Mouse (Mus musculus) heart, embryonic 16.5 days (tissue): ENCODE data around the gene Dst. TPM values are rescaled to one million over a fixed set of nuclear protein-coding genes. Genes with fewer than 3 reads are reported as not detected.

Experiments
- ATAC-seq: fragments of 200-750 bp; cut with Nextera tagmentation; replicated peaks from 2 replicates; pipeline ENCODE4 v1.8.0; 2017; ENCODE audit warnings: moderate number of reproducible peaks; ENCODE audit not compliant: insufficient read depth, low FRiP score; ENCODE audit errors: extremely low read depth
- H3K27ac ChIP-seq: fragments of 300-500 bp; sonication (generic); 2 replicates; pipeline ENCODE4 v1.5.1; 2014; ENCODE audit warnings: mild to moderate bottlenecking, low read length, control low read depth, moderate library complexity
- H3K27me3 ChIP-seq: fragments of 300-500 bp; sonication (generic); 2 replicates; pipeline ENCODE4 v1.6.1; 2014; ENCODE audit warnings: low read length, mixed read lengths; ENCODE audit not compliant: control insufficient read depth, insufficient read depth
- H3K36me3 ChIP-seq: fragments of 300-500 bp; sonication (generic); 2 replicates; pipeline ENCODE4 v1.6.1; 2014; ENCODE audit not compliant: control insufficient read depth, insufficient read depth
- H3K4me1 ChIP-seq: fragments of 300-500 bp; sonication (generic); 2 replicates; pipeline ENCODE4 v1.6.1; 2014; ENCODE audit warnings: low read length, mixed read lengths; ENCODE audit not compliant: control insufficient read depth, insufficient read depth
- H3K4me2 ChIP-seq: fragments of 300-500 bp; sonication (generic); 2 replicates; pipeline ENCODE4 v1.6.1; 2014; ENCODE audit warnings: low read depth, mild to moderate bottlenecking, control low read depth, low read length
- H3K4me3 ChIP-seq: fragments of 300-500 bp; sonication (generic); 2 replicates; pipeline ENCODE4 v1.5.1; 2014; ENCODE audit warnings: mild to moderate bottlenecking, control low read depth, low read length
- H3K9ac ChIP-seq: fragments of 300-500 bp; sonication (generic); 2 replicates; pipeline ENCODE4 v1.6.1; 2014; ENCODE audit warnings: low read length, control low read depth
- H3K9me3 ChIP-seq: fragments of 300-500 bp; sonication (generic); replicated peaks from 2 replicates; pipeline ENCODE4 v1.6.1; 2016; ENCODE audit warnings: low read length; ENCODE audit not compliant: control insufficient read depth
- WGBS: fragments of 180-500 bp; shearing (Covaris S2); extraction: QIAGEN DNeasy Blood & Tissue Kit; methylation state at CpG from one replicate; pipeline ENCODE4 v1.1.7; 2014; 5-methylcytosine and 5-hydroxymethylcytosine counted together
- polyA plus RNA-seq: library from polyadenylated mRNA; unstranded; fragments of >200 nt; fragmentation: Nextera tagmentation; extraction: Ambion mirVana; gene quantifications from 2 replicates; pipeline ENCODE4 v1.2.1, GENCODE M21; 2015

The Dst gene
- polyA plus RNA-seq, 1 experiment from 2014 or later = 23.1 TPM

DNA sequence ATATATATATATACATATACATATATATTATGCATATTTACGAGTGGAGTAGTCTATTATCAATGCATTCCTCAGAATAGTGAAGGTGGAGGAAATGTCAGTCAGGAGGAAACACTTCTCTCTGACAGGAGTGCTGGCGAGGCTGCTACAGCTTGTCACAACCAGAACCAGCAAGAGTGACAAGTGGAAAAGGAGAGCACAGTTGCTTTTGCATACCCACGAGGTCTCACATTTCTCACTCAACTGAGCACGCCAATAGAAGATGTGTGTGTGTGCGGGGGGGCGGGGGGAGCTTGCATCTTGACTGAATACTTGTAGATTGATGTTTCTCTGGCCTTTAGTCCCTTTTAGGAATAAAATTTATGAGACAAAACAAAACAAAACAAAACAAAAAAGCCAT is 11.9 kb upstream of the Dst start:
- WGBS = 50% methylated on average over 6 of the region's 6 CpGs
- H3K4me1 ChIP-seq = peaks cover 6% of the 10 kb centered on the region; the same call in 1 of the 2 replicates

DNA sequence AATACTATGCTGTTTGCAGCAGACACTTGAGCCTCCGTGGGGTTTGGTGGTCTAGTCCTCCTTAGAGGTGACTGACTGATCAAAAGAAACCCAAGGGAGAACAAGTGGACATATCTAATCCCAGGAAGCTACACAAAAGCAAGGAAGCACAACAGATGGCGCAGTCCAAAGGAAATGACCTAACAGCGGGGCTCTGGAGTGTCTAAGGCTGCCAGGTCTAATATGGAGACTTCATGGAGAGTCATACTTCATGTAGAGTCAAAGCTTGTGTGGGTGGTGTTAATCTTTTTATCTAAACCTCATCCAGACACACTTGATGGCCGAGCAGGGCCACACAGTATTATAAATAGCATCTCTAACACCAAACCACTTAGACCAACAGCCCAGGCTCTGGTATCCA is 11.4 kb upstream of the Dst start:
- 51% methylated on average over 4 of the region's 4 CpGs for WGBS
- Histone ChIP-seq H3K4me1 (peaks cover 6% of the 10 kb centered on the region; the same call in 1 of the 2 replicates), H3K9ac (no peak overlapping the region), H3K27ac (no peak overlapping the region), H3K4me3 (no peak overlapping the region), H3K4me2 (no peak overlapping the region), H3K27me3 (no peaks in the 10 kb centered on the region), H3K9me3 (no peaks in the 10 kb centered on the region), H3K36me3 (no peaks in the 10 kb centered on the region)
- ATAC-seq = no peak

More for the DNA sequence above, 11.9 kb upstream of the Dst start:
- Histone ChIP-seq H3K27ac (no peak overlapping the region), H3K4me3 (no peak overlapping the region), H3K4me2 (no peak overlapping the region), H3K9ac (no peak overlapping the region), H3K27me3 (no peaks in the 10 kb centered on the region), H3K9me3 (no peaks in the 10 kb centered on the region), H3K36me3 (no peaks in the 10 kb centered on the region)
- ATAC-seq = no peak

DNA sequence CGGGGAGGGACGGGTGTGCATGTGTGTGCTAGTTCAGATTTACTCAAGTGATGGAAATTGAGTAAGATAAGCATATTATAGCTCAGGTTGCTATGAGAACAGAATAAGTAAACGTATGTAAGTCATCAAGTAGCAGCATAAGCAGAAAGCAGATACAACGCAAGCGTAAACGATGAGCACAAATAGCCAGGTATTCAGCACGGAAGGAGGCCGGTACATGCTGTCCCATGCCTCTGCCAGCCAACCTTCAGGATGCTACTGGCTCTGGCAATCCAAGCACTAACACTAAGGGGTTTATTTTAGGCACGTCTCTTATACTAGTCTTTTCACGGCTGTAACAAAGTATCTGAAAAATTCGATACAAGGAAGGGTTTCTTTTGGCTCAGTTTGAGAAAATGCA is 10.6 kb upstream of the Dst start:
- Histone ChIP-seq H3K27me3 (no peaks in the 10 kb centered on the region), H3K9me3 (no peaks in the 10 kb centered on the region), H3K4me2 (no peak overlapping the region), H3K27ac (no peak overlapping the region), H3K36me3 (no peaks in the 10 kb centered on the region), H3K9ac (no peak overlapping the region), H3K4me1 (peaks cover 6% of the 10 kb centered on the region; the same call in 1 of the 2 replicates), H3K4me3 (no peak overlapping the region)
- no peak for ATAC-seq
- 76% methylated on average over 11 of the region's 11 CpGs for WGBS

DNA sequence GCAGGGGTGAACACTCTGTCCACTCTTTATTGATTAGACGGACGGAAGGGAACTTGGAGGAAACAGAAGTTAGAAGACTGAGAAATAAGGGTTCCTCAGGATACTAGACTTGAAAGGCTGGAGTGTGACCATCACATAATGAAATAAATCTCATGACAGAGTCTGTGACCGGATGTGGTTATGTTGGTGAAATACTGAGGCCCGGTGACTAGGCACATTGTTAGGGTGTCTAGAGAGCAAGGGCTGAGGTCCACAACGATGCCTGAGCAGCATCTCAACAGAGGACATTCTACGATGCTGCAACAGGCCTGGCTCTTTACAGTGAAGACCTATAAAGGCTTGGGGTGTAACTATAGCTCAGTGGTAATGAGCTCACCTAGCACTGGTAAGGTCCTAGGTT is 9.7 kb upstream of the Dst start:
- H3K4me2 ChIP-seq = no peak overlapping the region
- H3K27me3 ChIP-seq = no peaks in the 10 kb centered on the region
- peaks cover 6% of the 10 kb centered on the region; the same call in 1 of the 2 replicates for H3K4me1 ChIP-seq
- WGBS = 85% methylated on average over 6 of the region's 6 CpGs
- no peak overlapping the region for H3K9ac ChIP-seq
- no peak for ATAC-seq
- no peaks in the 10 kb centered on the region for H3K9me3 ChIP-seq
- no peaks in the 10 kb centered on the region for H3K36me3 ChIP-seq
- no peak overlapping the region for H3K27ac ChIP-seq
- H3K4me3 ChIP-seq = no peak overlapping the region

DNA sequence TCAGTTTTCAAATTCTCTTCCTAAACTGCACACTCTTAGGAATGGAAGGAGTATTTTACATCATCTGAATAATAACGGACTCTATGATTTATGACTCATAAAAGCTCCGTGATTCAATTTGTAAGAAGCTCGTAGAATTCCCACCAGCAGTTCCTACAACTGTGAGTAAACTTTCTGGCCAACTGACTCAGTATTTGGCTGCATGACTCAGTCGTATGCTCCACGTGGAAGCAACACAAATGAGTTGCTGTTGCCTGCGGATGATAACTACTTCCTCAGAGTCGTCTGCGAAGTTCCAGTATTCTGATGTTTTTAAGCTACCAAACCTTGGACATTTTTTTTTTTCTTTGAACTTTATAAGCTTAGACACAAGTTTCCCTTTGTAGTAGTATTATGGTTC is 7.8 kb upstream of the Dst start:
- no peak overlapping the region for H3K9ac ChIP-seq
- H3K36me3 ChIP-seq = no peaks in the 10 kb centered on the region
- no peak for ATAC-seq
- H3K4me1 ChIP-seq = peaks cover 6% of the 10 kb centered on the region; the same call in 1 of the 2 replicates
- no peaks in the 10 kb centered on the region for H3K9me3 ChIP-seq
- H3K4me3 ChIP-seq = no peak overlapping the region
- H3K27ac ChIP-seq = no peak overlapping the region
- 78% methylated on average over 8 of the region's 8 CpGs for WGBS
- H3K4me2 ChIP-seq = no peak overlapping the region
- H3K27me3 ChIP-seq = no peaks in the 10 kb centered on the region

DNA sequence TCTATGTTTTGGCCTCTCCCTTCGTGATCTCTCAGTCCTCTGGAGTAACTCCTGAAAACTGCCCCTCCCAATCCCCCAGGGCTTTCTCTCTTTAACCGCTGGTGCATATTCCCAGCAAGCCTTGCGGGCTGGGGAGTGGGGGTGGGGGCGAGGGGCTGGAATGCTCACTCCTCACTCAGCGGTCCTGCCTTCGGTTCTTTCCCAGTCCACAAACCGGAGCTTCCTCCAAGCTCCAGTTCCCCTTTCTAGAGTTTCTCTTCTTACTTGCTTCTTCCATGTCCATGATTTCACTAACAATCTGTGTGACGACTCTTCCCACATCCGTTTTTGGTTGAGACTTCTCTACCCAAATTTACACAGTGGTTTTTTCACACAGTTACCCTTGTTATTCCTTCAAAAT is 4.4 kb upstream of the Dst start:
- no peak for ATAC-seq
- peak overlapping the region; percentile 25 for H3K4me3 ChIP-seq
- no peak overlapping the region for H3K27ac ChIP-seq
- H3K36me3 ChIP-seq = no peaks in the 10 kb centered on the region
- H3K27me3 ChIP-seq = peaks cover 15% of the 10 kb centered on the region
- no peaks in the 10 kb centered on the region for H3K9me3 ChIP-seq
- 21% methylated on average over 9 of the region's 9 CpGs for WGBS
- H3K9ac ChIP-seq = peak overlapping the region; percentile 22; the same call in 1 of the 2 replicates
- H3K4me2 ChIP-seq = peak overlapping the region; percentile 57
- peaks cover 4% of the 10 kb centered on the region for H3K4me1 ChIP-seq

DNA sequence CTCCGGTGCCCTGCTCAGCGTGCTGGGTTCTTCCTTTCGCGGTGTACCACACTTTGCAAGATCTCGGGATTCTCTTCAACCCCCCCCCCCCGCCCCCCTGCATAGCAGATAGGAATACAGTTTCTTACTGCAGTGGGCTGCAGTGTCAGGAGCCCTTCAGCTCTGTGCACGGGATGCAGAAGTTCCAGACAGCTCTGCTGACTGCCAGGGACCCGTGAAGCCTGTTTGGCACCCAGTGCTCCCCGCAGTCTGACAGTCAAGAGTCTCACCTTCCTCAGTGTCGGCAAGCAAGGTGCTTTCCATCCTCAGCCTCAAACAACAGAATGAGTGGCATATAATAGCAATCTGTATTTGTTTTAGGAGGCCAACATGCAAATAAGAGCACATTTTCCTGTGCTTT is 1.8 kb upstream of the Dst start:
- H3K27me3 ChIP-seq = peaks cover 19% of the 10 kb centered on the region
- H3K9ac ChIP-seq = no peak overlapping the region
- WGBS = 48% methylated on average over 10 of the region's 10 CpGs
- H3K27ac ChIP-seq = no peak overlapping the region
- H3K4me3 ChIP-seq = no peak overlapping the region
- peaks cover 13% of the 10 kb centered on the region for H3K4me1 ChIP-seq
- H3K9me3 ChIP-seq = no peaks in the 10 kb centered on the region
- no peaks in the 10 kb centered on the region for H3K36me3 ChIP-seq
- ATAC-seq = no peak
- H3K4me2 ChIP-seq = no peak overlapping the region

DNA sequence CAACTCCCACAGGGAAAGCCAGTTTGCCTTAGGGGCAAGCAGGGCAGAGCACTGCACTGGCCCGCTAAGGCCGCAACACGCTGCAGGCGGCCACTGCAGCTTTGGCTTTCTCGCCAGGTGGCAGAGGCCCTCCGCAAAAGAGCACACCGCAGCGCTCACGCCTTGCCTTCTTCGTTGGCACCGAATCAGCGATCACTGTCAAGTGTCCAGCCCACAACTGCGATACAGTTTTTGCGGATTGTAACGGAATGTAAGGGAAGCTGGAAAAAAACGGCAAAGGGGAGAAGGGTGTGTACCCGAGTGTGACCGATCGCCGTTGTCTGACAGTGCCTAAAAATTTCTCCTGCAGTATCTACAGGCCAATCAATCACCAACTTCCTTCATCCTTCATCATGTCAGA is 1.1 kb upstream of the Dst start:
- peaks cover 13% of the 10 kb centered on the region for H3K4me1 ChIP-seq
- WGBS = 4% methylated on average over 20 of the region's 20 CpGs
- ATAC-seq = no peak
- peaks cover 19% of the 10 kb centered on the region for H3K27me3 ChIP-seq
- H3K4me2 ChIP-seq = peak overlapping the region; percentile 97
- H3K9me3 ChIP-seq = no peaks in the 10 kb centered on the region
- peak overlapping the region; percentile 67 for H3K4me3 ChIP-seq
- no peaks in the 10 kb centered on the region for H3K36me3 ChIP-seq
- H3K27ac ChIP-seq = no peak overlapping the region
- H3K9ac ChIP-seq = peak overlapping the region; percentile 77

DNA sequence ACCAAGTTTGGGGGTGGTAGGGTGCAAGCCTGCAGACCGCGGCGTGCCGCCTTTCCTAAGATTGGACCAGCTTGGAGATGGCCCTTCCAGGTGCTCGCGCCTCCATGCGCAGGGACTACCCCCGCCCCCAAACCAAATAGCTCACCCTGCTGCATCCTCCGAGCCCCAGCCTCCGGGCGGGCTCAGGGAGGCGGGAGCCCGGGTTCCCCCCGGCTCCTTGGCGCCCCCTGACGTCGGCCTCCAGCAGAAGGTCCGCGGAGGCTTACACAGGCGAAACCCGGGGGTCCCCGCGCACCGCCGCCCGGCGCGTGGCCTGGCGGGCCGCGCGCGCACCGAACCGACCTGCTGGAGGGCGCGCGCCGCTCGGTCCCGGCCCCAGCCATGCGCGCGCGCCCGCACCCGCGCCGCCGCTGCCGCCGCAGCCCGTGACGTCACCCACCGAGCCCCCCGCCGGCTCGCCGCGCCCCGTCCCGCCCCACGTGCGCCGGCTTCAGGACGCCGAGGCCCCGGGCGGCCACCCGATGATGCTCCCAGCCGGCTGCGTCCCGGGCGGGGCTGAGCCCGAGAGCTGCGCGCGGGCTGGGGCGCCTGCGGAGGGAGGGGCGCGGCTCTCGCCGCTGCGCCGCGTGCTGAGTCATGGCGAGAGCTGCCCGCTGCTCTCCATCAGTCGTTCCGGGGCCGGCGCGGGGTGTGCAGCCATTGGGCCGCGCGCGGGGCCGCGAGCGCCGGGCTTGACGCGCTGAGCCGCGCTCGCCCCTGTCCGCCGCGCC is 419 bp upstream of the Dst start, which contains the start of gene Bend6:
Gene Bend6 (minus strand): TSS at position 396 of the 770 bp plus-strand sequence.
- H3K9me3 ChIP-seq = no peaks in the 10 kb centered on the region
- peaks cover 19% of the 10 kb centered on the region for H3K27me3 ChIP-seq
- H3K27ac ChIP-seq = no peak within 1 kb of the TSS
- H3K4me2 ChIP-seq = peak within 1 kb of the TSS; percentile 97
- WGBS = under 1% methylated on average over 105 of the region's 110 CpGs
- peaks cover 13% of the 10 kb centered on the region for H3K4me1 ChIP-seq
- peak within 1 kb of the TSS; percentile 77 for H3K9ac ChIP-seq
- H3K36me3 ChIP-seq = no peaks in the 10 kb centered on the region
- H3K4me3 ChIP-seq = peak within 1 kb of the TSS; percentile 67
- peak; percentile 80 for ATAC-seq
